Mouse (Mus musculus): ENCODE measurements around the gene Inpp5k. TPM values are rescaled to one million over a fixed set of nuclear protein-coding genes. Genes with fewer than 3 reads are reported as not detected.
"Not testable (repeated sequence)": the region's sequence is repeated elsewhere in the genome, so short reads cannot be mapped to it uniquely, and the experiment has no call there.

Gene Inpp5k
- polyA plus RNA-seq, 2 experiments: 24.6 to 32.0 TPM

GRCm38 (mm10) chr11:75595404-75595803 is 35.4 kb upstream of the Inpp5k start:
- Histone ChIP-seq H3K27me3 (ENCODE audit: control insufficient read depth, insufficient read depth, low read length) (no peaks in the 10 kb centered on the region), H3K9ac (ENCODE audit: low read depth, low read length, severe bottlenecking) (no peak overlapping the region), H3K4me2 (replicated peaks; ENCODE audit: low read depth, low read length, severe bottlenecking) (no peak overlapping the region), H3K4me1 (ENCODE audit: control insufficient read depth, insufficient read depth, low read length) (no peaks in the 10 kb centered on the region), H3K36me3 (ENCODE audit: control insufficient read depth, insufficient read depth, low read length) (peaks cover 66% of the 10 kb centered on the region), H3K4me3 (replicated peaks; ENCODE audit: low read length) (no peak overlapping the region), H3K27ac (replicated peaks; ENCODE audit: low read depth, low read length) (no peak overlapping the region), H3K9me3 (ENCODE audit: control insufficient read depth, low read length) (no peaks in the 10 kb centered on the region)
- 83% methylated on average over 2 of the region's 2 CpGs for WGBS
- no peak for TF ChIP-seq POLR2A (IDR thresholded peaks at IDR 0.05; ENCODE audit: borderline replicate concordance, extremely low read depth, insufficient read depth, insufficient read length)
- no peak for DNase-seq (ENCODE audit: low spot score)
- ATAC-seq (ENCODE audit: low FRiP score, low read depth): no peak

GRCm38 (mm10) chr11:75595816-75596215 is 35.0 kb upstream of the Inpp5k start:
- H3K4me3 ChIP-seq (replicated peaks; ENCODE audit: low read length): no peak overlapping the region
- H3K27ac ChIP-seq (replicated peaks; ENCODE audit: low read depth, low read length): no peak overlapping the region
- no peaks in the 10 kb centered on the region for H3K9me3 ChIP-seq (ENCODE audit: control insufficient read depth, low read length)
- DNase-seq (ENCODE audit: low spot score): no peak
- TF ChIP-seq POLR2A (IDR thresholded peaks at IDR 0.05; ENCODE audit: borderline replicate concordance, extremely low read depth, insufficient read depth, insufficient read length): no peak
- 77% methylated on average over 7 of the region's 7 CpGs for WGBS
- H3K36me3 ChIP-seq (ENCODE audit: control insufficient read depth, insufficient read depth, low read length): peaks cover 70% of the 10 kb centered on the region
- no peaks in the 10 kb centered on the region for H3K27me3 ChIP-seq (ENCODE audit: control insufficient read depth, insufficient read depth, low read length)
- ATAC-seq (ENCODE audit: low FRiP score, low read depth): no peak
- H3K4me2 ChIP-seq (replicated peaks; ENCODE audit: low read depth, low read length, severe bottlenecking): no peak overlapping the region
- H3K4me1 ChIP-seq (ENCODE audit: control insufficient read depth, insufficient read depth, low read length): no peaks in the 10 kb centered on the region
- no peak overlapping the region for H3K9ac ChIP-seq (ENCODE audit: low read depth, low read length, severe bottlenecking)

- DNase-seq (ENCODE audit: low spot score) (no peak), ATAC-seq (ENCODE audit: low FRiP score, low read depth) (no peak)
- Histone ChIP-seq H3K9ac (ENCODE audit: low read depth, low read length, severe bottlenecking) (no peak overlapping the region; the same call in 1 of the 2 replicates), H3K36me3 (ENCODE audit: control insufficient read depth, insufficient read depth, low read length) (peaks cover 79% of the 10 kb centered on the region), H3K4me3 (replicated peaks; ENCODE audit: low read length) (no peak overlapping the region), H3K9me3 (ENCODE audit: control insufficient read depth, low read length) (no peaks in the 10 kb centered on the region), H3K27me3 (ENCODE audit: control insufficient read depth, insufficient read depth, low read length) (no peaks in the 10 kb centered on the region), H3K4me1 (ENCODE audit: control insufficient read depth, insufficient read depth, low read length) (no peaks in the 10 kb centered on the region), H3K4me2 (replicated peaks; ENCODE audit: low read depth, low read length, severe bottlenecking) (no peak overlapping the region), H3K27ac (replicated peaks; ENCODE audit: low read depth, low read length) (no peak overlapping the region)
- no peak for TF ChIP-seq POLR2A (IDR thresholded peaks at IDR 0.05; ENCODE audit: borderline replicate concordance, extremely low read depth, insufficient read depth, insufficient read length)
- 79% methylated on average over 3 of the region's 3 CpGs for WGBS
Measured at GRCm38 (mm10) chr11:75596726-75597255, 34.0 kb upstream of the Inpp5k start.

- no peaks in the 10 kb centered on the region for H3K27me3 ChIP-seq (ENCODE audit: control insufficient read depth, insufficient read depth, low read length)
- WGBS: 93% methylated on average over 6 of the region's 6 CpGs
- H3K36me3 ChIP-seq (ENCODE audit: control insufficient read depth, insufficient read depth, low read length): peaks cover 85% of the 10 kb centered on the region
- ATAC-seq (ENCODE audit: low FRiP score, low read depth) (no peak), DNase-seq (ENCODE audit: low spot score) (no peak)
- H3K9ac ChIP-seq (ENCODE audit: low read depth, low read length, severe bottlenecking): no peak overlapping the region
- H3K9me3 ChIP-seq (ENCODE audit: control insufficient read depth, low read length): no peaks in the 10 kb centered on the region
- H3K4me3 ChIP-seq (replicated peaks; ENCODE audit: low read length): no peak overlapping the region
- TF ChIP-seq POLR2A (IDR thresholded peaks at IDR 0.05; ENCODE audit: borderline replicate concordance, extremely low read depth, insufficient read depth, insufficient read length): no peak
- H3K27ac ChIP-seq (replicated peaks; ENCODE audit: low read depth, low read length): no peak overlapping the region
- no peak overlapping the region for H3K4me2 ChIP-seq (replicated peaks; ENCODE audit: low read depth, low read length, severe bottlenecking)
- H3K4me1 ChIP-seq (ENCODE audit: control insufficient read depth, insufficient read depth, low read length): no peaks in the 10 kb centered on the region
Measured at GRCm38 (mm10) chr11:75598004-75598403, 32.8 kb upstream of the Inpp5k start.

- 92% methylated on average over 16 of the region's 17 CpGs for WGBS
- DNase-seq (ENCODE audit: low spot score): not testable (repeated sequence)
- H3K36me3 ChIP-seq (ENCODE audit: control insufficient read depth, insufficient read depth, low read length): peaks cover 81% of the 10 kb centered on the region
Measured at GRCm38 (mm10) chr11:75599802-75600201, 31.0 kb upstream of the Inpp5k start.

GRCm38 (mm10) chr11:75604826-75605225 is 26.0 kb upstream of the Inpp5k start:
- H3K9ac ChIP-seq (ENCODE audit: low read depth, low read length, severe bottlenecking): no peak overlapping the region
- H3K27me3 ChIP-seq (ENCODE audit: control insufficient read depth, insufficient read depth, low read length): no peaks in the 10 kb centered on the region
- peaks cover 81% of the 10 kb centered on the region for H3K36me3 ChIP-seq (ENCODE audit: control insufficient read depth, insufficient read depth, low read length)
- WGBS: 85% methylated on average over 5 of the region's 5 CpGs
- H3K4me3 ChIP-seq (replicated peaks; ENCODE audit: low read length): no peak overlapping the region
- H3K4me1 ChIP-seq (ENCODE audit: control insufficient read depth, insufficient read depth, low read length): no peaks in the 10 kb centered on the region
- no peak for DNase-seq (ENCODE audit: low spot score)
- H3K27ac ChIP-seq (replicated peaks; ENCODE audit: low read depth, low read length): no peak overlapping the region
- no peak for TF ChIP-seq POLR2A (IDR thresholded peaks at IDR 0.05; ENCODE audit: borderline replicate concordance, extremely low read depth, insufficient read depth, insufficient read length)
- no peak for ATAC-seq (ENCODE audit: low FRiP score, low read depth)
- no peak overlapping the region for H3K4me2 ChIP-seq (replicated peaks; ENCODE audit: low read depth, low read length, severe bottlenecking)
- H3K9me3 ChIP-seq (ENCODE audit: control insufficient read depth, low read length): no peaks in the 10 kb centered on the region

More at GRCm38 (mm10) chr11:75599802-75600201, 31.0 kb upstream of the Inpp5k start:
- not testable (repeated sequence) for H3K4me1 ChIP-seq (ENCODE audit: control insufficient read depth, insufficient read depth, low read length); H3K27ac ChIP-seq (replicated peaks; ENCODE audit: low read depth, low read length); H3K9me3 ChIP-seq (ENCODE audit: control insufficient read depth, low read length); H3K27me3 ChIP-seq (ENCODE audit: control insufficient read depth, insufficient read depth, low read length); H3K4me3 ChIP-seq (replicated peaks; ENCODE audit: low read length); H3K9ac ChIP-seq (ENCODE audit: low read depth, low read length, severe bottlenecking); ATAC-seq (ENCODE audit: low FRiP score, low read depth); H3K4me2 ChIP-seq (replicated peaks; ENCODE audit: low read depth, low read length, severe bottlenecking)

Data from limb, embryonic 14.5 days (tissue).